Mouse (Mus musculus) large intestine, adult 2 months (tissue): Measurements from ENCODE around the gene Aspscr1. TPM values are rescaled to one million over a fixed set of nuclear protein-coding genes. Genes with fewer than 3 reads are reported as not detected.
"Not testable (repeated sequence)": the region's sequence is repeated elsewhere in the genome, so short reads cannot be mapped to it uniquely, and the experiment has no call there.

Source experiments
- DNase-seq: peaks from one replicate; pipeline ENCODE4 v3.0.0-alpha.2; 2012; ENCODE audit warnings: low read depth, low spot score
- WGBS: fragments of 180-500 bp; shearing (Covaris S2); methylation state at CpG from one replicate; pipeline ENCODE4 v1.1.7; 2018; 5-methylcytosine and 5-hydroxymethylcytosine counted together
- polyA plus RNA-seq: library from polyadenylated mRNA; depleted of rRNA; stranded (reverse); fragments of >200 nt; gene quantifications from 2 replicates; pipeline ENCODE4 v1.2.3, GENCODE M21; 2012

Aspscr1 gene
- polyA plus RNA-seq, 1 experiment: 74.9 TPM

- 74% methylated on average over 5 of the region's 5 CpGs for WGBS
- not testable (repeated sequence) for DNase-seq
These were observed 3.1 kb downstream of the Aspscr1 start for GRCm38 (mm10) chr11:120675875-120676274.

DNA sequence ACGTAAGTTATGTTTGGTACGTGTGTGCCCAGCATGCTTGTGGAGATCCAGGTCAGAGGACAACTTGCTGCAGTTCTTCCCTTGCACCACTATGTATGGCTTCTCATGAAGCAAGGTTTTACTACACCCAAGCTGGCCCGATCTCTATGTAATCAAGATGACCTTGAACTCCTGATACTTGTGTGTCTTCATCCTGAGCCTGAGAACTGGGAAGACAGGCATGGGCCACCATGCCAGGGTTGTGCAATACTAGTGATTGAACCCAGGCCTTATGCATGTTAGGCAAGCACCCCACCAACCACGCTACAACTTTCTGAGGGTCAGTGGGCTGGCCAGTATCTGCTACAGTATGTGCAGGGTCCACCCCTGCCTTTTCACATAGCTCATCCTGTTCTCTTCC lies 4.2 kb downstream of the Aspscr1 start:
- DNase-seq: no peak
- WGBS: 76% methylated on average over 4 of the region's 4 CpGs

- DNase-seq: no peak
- 73% methylated on average over 3 of the region's 3 CpGs for WGBS
These were observed 7.1 kb downstream of the Aspscr1 start for GRCm38 (mm10) chr11:120679909-120680308.

GRCm38 (mm10) chr11:120682683-120683082 lies 9.9 kb downstream of the Aspscr1 start:
- no peak for DNase-seq

GRCm38 (mm10) chr11:120683536-120683935 lies 10.8 kb downstream of the Aspscr1 start:
- WGBS: 95% methylated on average over 3 of the region's 3 CpGs

More at GRCm38 (mm10) chr11:120682683-120683082, 9.9 kb downstream of the Aspscr1 start:
- WGBS: 94% methylated on average over 5 of the region's 5 CpGs

DNA sequence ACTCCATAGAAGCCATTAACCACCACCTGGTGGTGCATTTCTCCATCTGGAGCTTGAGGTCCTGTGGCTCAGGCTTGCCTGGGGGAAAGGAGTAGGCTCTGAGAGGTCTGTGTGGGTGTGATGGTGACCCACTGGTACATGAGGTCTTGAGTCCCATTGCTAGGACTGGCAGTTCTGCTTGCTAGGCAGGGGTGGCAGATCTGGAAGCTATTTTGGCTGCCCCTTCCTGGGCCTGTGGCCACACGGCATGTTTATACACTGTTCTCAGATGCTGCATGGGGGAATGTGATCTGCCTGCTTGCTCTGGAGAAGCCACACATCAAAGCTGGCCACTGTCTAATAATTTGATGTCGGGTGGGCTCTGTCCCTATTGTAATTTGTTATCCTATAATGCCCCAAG lies 11.3 kb downstream of the Aspscr1 start:
- WGBS: 87% methylated on average over 2 of the region's 2 CpGs
- no peak for DNase-seq

More at GRCm38 (mm10) chr11:120683536-120683935, 10.8 kb downstream of the Aspscr1 start:
- no peak for DNase-seq

DNA sequence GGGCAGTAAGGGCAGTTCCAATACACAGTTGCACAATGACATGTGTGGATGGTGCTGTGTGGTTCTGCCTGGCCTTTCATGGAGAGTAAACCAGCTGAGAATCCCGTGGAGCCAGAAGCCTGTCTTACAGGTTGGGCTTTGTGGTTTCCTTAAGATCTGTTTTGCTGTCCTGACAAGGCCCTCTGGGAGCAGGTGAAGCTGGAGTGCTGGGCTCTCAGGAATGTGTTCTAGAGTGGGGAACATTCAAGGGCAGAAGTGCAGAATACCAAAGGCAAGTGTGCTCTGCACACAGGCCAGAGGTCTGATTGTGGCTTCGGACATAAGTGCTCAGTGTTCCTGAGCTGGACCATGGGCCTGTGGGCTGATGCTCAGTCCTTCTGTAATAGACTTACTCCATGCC lies 11.9 kb downstream of the Aspscr1 start:
- DNase-seq: no peak
- 83% methylated on average over 2 of the region's 2 CpGs for WGBS

- DNase-seq: no peak
- WGBS: 72% methylated on average over 20 of the region's 20 CpGs
These were observed 14.0 kb downstream of the Aspscr1 start for GRCm38 (mm10) chr11:120686650-120687272.

DNA sequence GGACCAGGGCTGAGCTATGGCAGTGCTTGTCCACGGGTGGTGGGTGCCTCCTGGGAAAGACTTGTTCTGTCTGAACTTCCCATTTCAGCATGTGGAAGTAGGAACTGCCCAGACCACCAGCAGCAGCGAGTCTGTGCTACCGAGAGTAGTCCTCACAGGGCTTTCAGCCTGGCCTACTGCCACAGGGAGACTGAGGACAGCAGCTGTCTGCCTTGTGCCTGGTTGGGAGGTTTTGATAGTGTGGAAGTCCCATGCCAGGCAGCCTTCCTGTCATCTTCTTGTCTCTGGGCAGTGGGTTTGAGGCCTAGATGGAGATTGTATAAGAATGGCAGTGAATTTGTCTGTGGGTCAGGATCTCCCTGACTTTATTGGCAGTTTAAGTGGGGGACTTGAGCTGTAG lies 16.6 kb downstream of the Aspscr1 start:
- 89% methylated on average over 3 of the region's 3 CpGs for WGBS
- DNase-seq: no peak

DNA sequence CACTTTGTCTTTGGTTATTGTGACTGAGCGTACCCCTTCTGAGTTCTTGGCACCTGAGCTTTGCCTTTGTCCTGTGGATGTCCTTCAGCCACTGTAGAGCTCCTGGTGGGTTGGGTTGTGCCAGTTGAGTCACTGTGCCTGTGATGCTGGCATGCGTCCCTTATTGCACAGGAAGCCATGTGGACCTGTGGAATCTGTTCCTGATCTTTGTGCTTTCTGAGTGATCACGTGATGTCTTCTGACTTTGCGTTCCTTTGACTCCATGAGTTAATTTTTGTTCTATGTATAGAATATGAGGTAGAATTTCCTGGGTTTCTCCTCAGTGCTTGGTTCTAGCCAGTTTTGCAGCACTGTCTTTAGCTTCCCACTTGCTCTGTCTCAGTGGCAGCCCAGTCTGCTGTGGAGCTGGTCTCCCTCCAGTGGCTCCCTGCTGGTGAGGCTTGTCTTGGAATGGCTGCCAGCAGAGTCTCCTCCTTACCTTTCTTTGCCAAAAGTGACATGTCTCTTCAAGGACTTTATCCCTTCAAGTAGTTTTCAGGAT lies 19.8 kb downstream of the Aspscr1 start:
- DNase-seq: no peak
- 38% methylated on average over 4 of the region's 4 CpGs for WGBS

DNA sequence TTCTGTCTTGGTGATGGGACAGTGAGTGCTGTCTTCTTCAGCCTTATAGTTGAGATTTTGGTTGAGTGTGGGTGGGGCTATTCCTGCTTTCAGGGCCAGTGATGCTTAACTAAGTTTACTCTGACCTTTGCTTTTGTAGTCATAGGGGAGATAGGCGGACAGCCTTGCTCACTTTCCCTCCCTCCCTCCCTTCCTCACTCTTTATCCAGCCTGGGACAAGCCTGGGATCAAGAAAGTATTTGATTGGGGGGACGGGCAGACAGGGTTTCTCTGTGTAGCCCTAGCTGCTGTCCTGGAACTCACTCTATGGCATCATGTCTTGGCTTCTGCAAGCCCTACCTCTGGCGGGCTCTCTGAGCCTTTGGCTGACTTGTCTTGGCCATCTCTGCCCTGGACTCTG lies 20.7 kb downstream of the Aspscr1 start:
- no peak for DNase-seq
- 84% methylated on average over 3 of the region's 3 CpGs for WGBS

DNA sequence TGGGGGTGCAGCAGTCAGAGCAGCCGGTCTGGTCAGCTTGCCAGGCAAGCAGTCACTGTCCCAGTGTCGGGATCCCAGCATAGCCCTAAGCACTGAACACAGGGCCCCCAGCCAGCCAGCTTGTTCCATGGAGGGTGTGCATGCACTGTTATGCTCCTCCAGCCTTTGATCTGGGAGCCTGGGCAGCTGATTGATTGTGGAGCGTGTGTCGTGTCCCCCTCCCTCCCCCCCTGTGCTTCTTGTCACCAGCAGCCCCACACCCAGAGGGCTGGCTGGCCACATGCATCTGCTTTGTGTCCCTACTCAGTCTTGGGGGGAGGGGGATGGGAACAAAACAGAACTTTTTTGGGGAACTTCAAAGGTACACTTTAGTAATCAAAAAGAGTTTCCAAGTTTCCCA lies 22.4 kb downstream of the Aspscr1 start:
- no peak for DNase-seq
- 71% methylated on average over 4 of the region's 4 CpGs for WGBS

GRCm38 (mm10) chr11:120695641-120696040 lies 22.9 kb downstream of the Aspscr1 start:
- DNase-seq: no peak
- 80% methylated on average over 12 of the region's 12 CpGs for WGBS

DNA sequence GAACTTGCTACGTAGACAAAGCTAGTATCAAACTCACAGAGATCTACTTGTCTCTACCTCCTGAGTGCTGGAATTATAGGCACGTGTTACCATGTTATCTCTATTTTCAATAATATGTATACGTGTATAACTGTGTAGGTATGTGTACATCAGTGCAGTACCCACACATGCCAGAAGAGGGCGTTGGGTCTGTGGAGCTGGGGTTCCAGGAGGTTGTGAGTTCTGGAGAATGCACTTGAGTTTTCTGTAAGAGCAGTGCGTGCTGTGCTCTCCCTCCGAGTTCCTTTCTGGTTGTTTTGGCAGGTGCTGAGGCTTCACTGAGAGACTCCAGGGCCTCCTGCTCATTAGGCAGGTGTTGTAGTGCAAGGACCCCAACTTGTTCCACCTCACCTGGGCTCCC lies 23.8 kb downstream of the Aspscr1 start:
- no peak for DNase-seq
- WGBS: 93% methylated on average over 6 of the region's 6 CpGs

GRCm38 (mm10) chr11:120697741-120698140 lies 25.0 kb downstream of the Aspscr1 start:
- no peak for DNase-seq
- 73% methylated on average over 10 of the region's 10 CpGs for WGBS

GRCm38 (mm10) chr11:120703696-120704454 lies 31.1 kb downstream of the Aspscr1 start:
- 36% methylated on average over 15 of the region's 15 CpGs for WGBS
- DNase-seq: no peak

GRCm38 (mm10) chr11:120704486-120705325 lies 31.9 kb downstream of the Aspscr1 start:
- 76% methylated on average over 8 of the region's 8 CpGs for WGBS
- DNase-seq: no peak

DNA sequence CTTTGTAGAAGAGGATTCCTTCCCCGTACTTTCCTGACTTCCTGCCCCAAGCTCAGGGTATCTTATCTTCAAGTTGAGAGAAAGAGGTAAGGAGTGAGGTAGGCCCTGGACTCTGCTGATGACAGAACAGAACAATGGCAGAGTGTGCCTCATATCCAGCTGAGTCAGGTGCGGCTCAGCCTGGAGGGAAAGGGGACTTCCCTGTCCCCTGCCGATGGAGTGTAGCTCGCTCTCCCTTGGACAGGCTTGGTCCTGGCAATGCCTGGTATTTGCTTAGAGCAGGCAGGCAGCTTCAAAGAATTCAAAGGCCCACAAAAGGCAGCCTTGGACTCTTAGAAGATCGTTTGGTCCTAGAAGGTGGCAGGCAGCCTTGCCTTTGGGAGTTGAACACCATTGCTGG lies 33.3 kb downstream of the Aspscr1 start:
- no peak for DNase-seq
- 68% methylated on average over 5 of the region's 5 CpGs for WGBS

- DNase-seq: no peak
- 74% methylated on average over 12 of the region's 12 CpGs for WGBS
These were observed 34.5 kb downstream of the Aspscr1 start for GRCm38 (mm10) chr11:120707225-120707624.

DNA sequence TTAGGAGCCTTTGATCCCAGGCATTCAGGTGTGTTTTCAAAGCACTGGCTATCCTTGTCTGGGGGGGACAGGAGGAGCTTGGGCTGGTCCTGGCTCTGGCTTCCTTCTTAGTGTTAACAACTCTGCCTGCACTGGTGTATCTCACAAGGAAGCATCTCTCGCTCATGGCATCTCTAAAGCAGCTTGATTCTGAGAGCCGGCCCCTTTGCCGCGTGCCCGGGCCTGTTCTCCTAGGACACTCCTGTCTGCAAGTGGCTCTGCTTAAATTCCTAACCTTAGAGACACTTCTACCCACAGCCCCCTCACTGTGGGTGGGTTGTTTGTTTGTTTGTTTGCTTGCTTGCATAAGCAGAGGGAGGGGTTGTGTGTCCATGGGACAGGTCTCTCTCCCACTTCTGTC lies 35.2 kb downstream of the Aspscr1 start:
- DNase-seq: no peak
- 57% methylated on average over 5 of the region's 5 CpGs for WGBS
